Mouse (Mus musculus) MEL (cell line): Measurements from ENCODE around the gene Sorcs2. TPM values are rescaled to one million over a fixed set of nuclear protein-coding genes. Genes with fewer than 3 reads are reported as not detected.

ENCODE experiments used
- DNase-seq: peaks from one replicate; pipeline ENCODE4 v3.0.0; 2011; ENCODE audit warnings: low read depth, low spot score
- H3K27ac ChIP-seq: 2 replicates; pipeline ENCODE4 v1.5.1; 2012; ENCODE audit warnings: low read depth, mild to moderate bottlenecking, control low read depth, low read length, moderate library complexity; ENCODE audit not compliant: control insufficient read depth
- H3K27me3 ChIP-seq, 2 experiments: fragments of 150-350 bp in 1 of 2; sonication (generic) in 1 of 2; 2 replicates each; pipeline ENCODE4 v1.6.1; 2012; ENCODE audit warnings: low read length in 2 of 2, mild to moderate bottlenecking in 2 of 2, improper control_type of control experiment in 1 of 2, moderate library complexity in 1 of 2; ENCODE audit not compliant: insufficient read depth in 2 of 2, control insufficient read depth in 1 of 2
- H3K36me3 ChIP-seq, 2 experiments: 2 replicates each; pipeline ENCODE4 v1.6.1; 2012 to 2014; ENCODE audit warnings: low read length in 2 of 2, improper control_type of control experiment in 1 of 2, inconsistent platforms in 1 of 2, mild to moderate bottlenecking in 1 of 2; ENCODE audit not compliant: insufficient read depth in 2 of 2, control insufficient read depth in 1 of 2
- H3K4me1 ChIP-seq, 2 experiments: fragments of 150-350 bp in 1 of 2; sonication (generic) in 1 of 2; 2 replicates each; pipeline ENCODE4 v1.6.1; 2012; ENCODE audit warnings: low read length in 2 of 2, improper control_type of control experiment in 1 of 2, mild to moderate bottlenecking in 1 of 2; ENCODE audit not compliant: insufficient read depth in 2 of 2, control insufficient read depth in 1 of 2
- H3K4me3 ChIP-seq, 2 experiments: fragments of 150-350 bp in 1 of 2; sonication (generic) in 1 of 2; 2 replicates each; pipeline ENCODE4 v1.5.1; 2012; ENCODE audit warnings: low read depth in 2 of 2, low read length in 2 of 2, mild to moderate bottlenecking in 2 of 2, moderate library complexity in 2 of 2, control low read depth in 1 of 2, improper control_type of control experiment in 1 of 2; ENCODE audit not compliant: control insufficient read depth in 1 of 2, insufficient read depth in 1 of 2
- H3K79me2 ChIP-seq: 2 replicates; pipeline ENCODE4 v1.6.1; 2012; ENCODE audit warnings: mild to moderate bottlenecking, low read length, moderate library complexity; ENCODE audit not compliant: control insufficient read depth, poor library complexity, insufficient read depth
- H3K9ac ChIP-seq: 2 replicates; pipeline ENCODE4 v1.6.1; 2012; ENCODE audit warnings: low read depth, mild to moderate bottlenecking, control low read depth, low read length, moderate library complexity; ENCODE audit not compliant: control insufficient read depth, poor library complexity, severe bottlenecking
- H3K9me3 ChIP-seq: fragments of 150-350 bp; sonication (generic); replicated peaks from 2 replicates; pipeline ENCODE4 v1.6.1; 2012; ENCODE audit warnings: mild to moderate bottlenecking, low read length, improper control_type of control experiment, moderate library complexity; ENCODE audit not compliant: insufficient read depth
- BHLHE40 ChIP-seq: IDR thresholded peaks from 2 replicates; pipeline ENCODE4 v1.6.1; 2012; ENCODE audit warnings: low read depth, mild to moderate bottlenecking, inconsistent platforms, low read length, improper control_type of control experiment, borderline replicate concordance
- CHD1 ChIP-seq: IDR thresholded peaks from 2 replicates; pipeline ENCODE4 v1.6.1; 2012; ENCODE audit warnings: low read depth, mild to moderate bottlenecking, inconsistent platforms, low read length, improper control_type of control experiment
- CHD2 ChIP-seq: IDR thresholded peaks from 2 replicates; pipeline ENCODE4 v1.6.1; 2011; ENCODE audit warnings: low read length, improper control_type of control experiment
- E2F4 ChIP-seq: IDR thresholded peaks from 2 replicates; pipeline ENCODE4 v1.6.1; 2011; ENCODE audit warnings: low read depth, low read length, improper control_type of control experiment, borderline replicate concordance
- EP300 ChIP-seq, 2 experiments: IDR thresholded peaks; 2 replicates each; pipeline ENCODE4 v1.6.1; 2011; ENCODE audit warnings: improper control_type of control experiment in 2 of 2, low read length in 2 of 2, low read depth in 1 of 2, mild to moderate bottlenecking in 1 of 2
- JUND ChIP-seq: IDR thresholded peaks from 2 replicates; pipeline ENCODE4 v1.6.1; 2011; ENCODE audit warnings: low read depth, mild to moderate bottlenecking, improper control_type of control experiment, low read length
- KAT2A ChIP-seq: conservative IDR thresholded peaks from 2 replicates; pipeline ENCODE4 v1.6.1; 2012; ENCODE audit warnings: low read depth, low read length, improper control_type of control experiment, inconsistent platforms
- MAX ChIP-seq: IDR thresholded peaks from 2 replicates; pipeline ENCODE4 v1.6.1; 2011; ENCODE audit warnings: low read length, improper control_type of control experiment
- MAZ ChIP-seq: IDR thresholded peaks from 2 replicates; pipeline ENCODE4 v1.6.1; 2012; ENCODE audit warnings: low read depth, mild to moderate bottlenecking, inconsistent platforms, low read length, improper control_type of control experiment
- MEF2A ChIP-seq: IDR thresholded peaks from 2 replicates; pipeline ENCODE4 v1.6.1; 2014; ENCODE audit warnings: low read depth, mild to moderate bottlenecking, inconsistent platforms, low read length, improper control_type of control experiment; ENCODE audit not compliant: poor library complexity, insufficient replicate concordance, severe bottlenecking; ENCODE audit errors: extremely low read depth
- MXI1 ChIP-seq: IDR thresholded peaks from 2 replicates; pipeline ENCODE4 v1.6.1; 2011; ENCODE audit warnings: mild to moderate bottlenecking, low read depth, low read length, improper control_type of control experiment
- MYC ChIP-seq: IDR thresholded peaks from 2 replicates; pipeline ENCODE4 v1.6.1; 2011; ENCODE audit warnings: low read depth, mild to moderate bottlenecking, low read length, improper control_type of control experiment, moderate library complexity
- NRF1 ChIP-seq: IDR thresholded peaks from 2 replicates; pipeline ENCODE4 v1.6.1; 2014; ENCODE audit warnings: low read depth, mild to moderate bottlenecking, inconsistent platforms, low read length, improper control_type of control experiment, moderate library complexity; ENCODE audit not compliant: poor library complexity, insufficient read depth, severe bottlenecking
- POLR2A ChIP-seq, 2 experiments: IDR thresholded peaks; 2 replicates each; pipeline ENCODE4 v1.6.1; 2011 to 2012; ENCODE audit warnings: low read length in 2 of 2, mild to moderate bottlenecking in 2 of 2, control low read depth in 1 of 2, improper control_type of control experiment in 1 of 2, low read depth in 1 of 2, moderate library complexity in 1 of 2; ENCODE audit not compliant: control insufficient read depth in 1 of 2, insufficient read depth in 1 of 2, poor library complexity in 1 of 2
- POLR2AphosphoS2 ChIP-seq: IDR thresholded peaks from 2 replicates; pipeline ENCODE4 v1.6.1; 2011; ENCODE audit warnings: low read length, improper control_type of control experiment
- RCOR1 ChIP-seq: IDR thresholded peaks from 2 replicates; pipeline ENCODE4 v1.6.1; 2012; ENCODE audit warnings: low read depth, mild to moderate bottlenecking, inconsistent platforms, low read length, improper control_type of control experiment
- SIN3A ChIP-seq: IDR thresholded peaks from 2 replicates; pipeline ENCODE4 v1.6.1; 2012; ENCODE audit warnings: low read length, improper control_type of control experiment, inconsistent platforms
- TCF12 ChIP-seq: IDR thresholded peaks from 2 replicates; pipeline ENCODE4 v1.6.1; 2014; ENCODE audit warnings: low read depth, mild to moderate bottlenecking, inconsistent platforms, low read length, improper control_type of control experiment, moderate library complexity
- UBTF ChIP-seq: IDR thresholded peaks from 2 replicates; pipeline ENCODE4 v1.6.1; 2012; ENCODE audit warnings: low read depth, mild to moderate bottlenecking, inconsistent platforms, low read length, improper control_type of control experiment, moderate library complexity, borderline replicate concordance; ENCODE audit not compliant: insufficient read depth
- USF2 ChIP-seq, 2 experiments: IDR thresholded peaks; 2 replicates each; pipeline ENCODE4 v1.6.1; 2011 to 2012; ENCODE audit warnings: improper control_type of control experiment in 2 of 2, low read length in 2 of 2, borderline replicate concordance in 1 of 2, inconsistent platforms in 1 of 2, low read depth in 1 of 2, mild to moderate bottlenecking in 1 of 2; ENCODE audit not compliant: insufficient read depth in 1 of 2
- ZNF384 ChIP-seq: IDR thresholded peaks from 2 replicates; pipeline ENCODE4 v1.6.1; 2012; ENCODE audit warnings: low read depth, mild to moderate bottlenecking, inconsistent platforms, low read length, improper control_type of control experiment
- polyA plus RNA-seq, 2 experiments: library from polyadenylated mRNA; stranded (reverse) in 1 of 2; unstranded in 1 of 2; fragments of >175 nt in 1 of 2; fragments of >200 nt in 1 of 2; gene quantifications; 2 replicates each; pipeline versions ENCODE4 v1.2.1 to v1.2.4; 2012; ENCODE audit warnings: low replicate concordance in 2 of 2, low read depth in 1 of 2; ENCODE audit not compliant: insufficient read length in 2 of 2, insufficient read depth in 1 of 2, missing spikeins in 1 of 2
- total RNA-seq: library from RNA; depleted of rRNA; stranded (reverse); fragments of 300-350 nt; gene quantifications from 2 replicates; pipeline ENCODE4 v1.2.3, GENCODE M21; 2012

Sorcs2 gene
- total and polyA plus RNA-seq, 3 experiments: not detected

GRCm38 (mm10) chr5:36436858-36437257 is 38.9 kb upstream of the Sorcs2 start:
- no peak for DNase-seq
- H3K27me3 ChIP-seq: no peaks in the 10 kb centered on the region
- H3K9me3 ChIP-seq: no peaks in the 10 kb centered on the region
- H3K27ac ChIP-seq: no peak overlapping the region
- H3K4me1 ChIP-seq: no peaks in the 10 kb centered on the region
- TF ChIP-seq NRF1: no peak
- TF ChIP-seq CHD1: no peak
- TF ChIP-seq MXI1: no peak
- no peak for TF ChIP-seq CHD2
- TF ChIP-seq JUND: no peak
- TF ChIP-seq POLR2AphosphoS2: no peak
- TF ChIP-seq, all 39 proteins: peak for 0
- Histone ChIP-seq H3K36me3 (no peaks in the 10 kb centered on the region), H3K9ac (no peak overlapping the region), H3K4me3 (no peak overlapping the region), H3K79me2 (no peaks in the 10 kb centered on the region)

GRCm38 (mm10) chr5:36434398-36434967 is 36.5 kb upstream of the Sorcs2 start:
- TF ChIP-seq BHLHE40: no peak
- TF ChIP-seq MAZ: no peak
- TF ChIP-seq KAT2A: no peak
- TF ChIP-seq MXI1: no peak
- no peak for TF ChIP-seq ZNF384
- no peak for TF ChIP-seq E2F4
- no peak for TF ChIP-seq SIN3A
- no peak for TF ChIP-seq MEF2A
- TF ChIP-seq TCF12: no peak
- TF ChIP-seq POLR2A (IDR thresholded peaks at IDR 0.05; ENCODE audit: control insufficient read depth in 1 of 2, insufficient read depth in 1 of 2, low read depth in 1 of 2, low read length in 2 of 2, poor library complexity in 1 of 2): no peak
- TF ChIP-seq POLR2AphosphoS2: no peak
- no peak for TF ChIP-seq EP300 (IDR thresholded peaks at IDR 0.05; ENCODE audit: low read depth in 1 of 2, low read length in 2 of 2)
- no peak for TF ChIP-seq MAX
- TF ChIP-seq MYC: no peak
- no peak for TF ChIP-seq NRF1
- no peak for TF ChIP-seq RCOR1
- no peak for TF ChIP-seq UBTF
- TF ChIP-seq USF2 (IDR thresholded peaks at IDR 0.05; ENCODE audit: borderline replicate concordance in 1 of 2, insufficient read depth in 1 of 2, low read depth in 1 of 2, low read length in 2 of 2): no peak
- Histone ChIP-seq H3K27ac (no peak overlapping the region), H3K9ac (no peak overlapping the region), H3K9me3 (no peaks in the 10 kb centered on the region), H3K4me1 (no peaks in the 10 kb centered on the region), H3K4me3 (no peak overlapping the region), H3K36me3 (no peaks in the 10 kb centered on the region), H3K27me3 (no peaks in the 10 kb centered on the region), H3K79me2 (no peaks in the 10 kb centered on the region)
- no peak for DNase-seq
